In the genomic region with DNA sequence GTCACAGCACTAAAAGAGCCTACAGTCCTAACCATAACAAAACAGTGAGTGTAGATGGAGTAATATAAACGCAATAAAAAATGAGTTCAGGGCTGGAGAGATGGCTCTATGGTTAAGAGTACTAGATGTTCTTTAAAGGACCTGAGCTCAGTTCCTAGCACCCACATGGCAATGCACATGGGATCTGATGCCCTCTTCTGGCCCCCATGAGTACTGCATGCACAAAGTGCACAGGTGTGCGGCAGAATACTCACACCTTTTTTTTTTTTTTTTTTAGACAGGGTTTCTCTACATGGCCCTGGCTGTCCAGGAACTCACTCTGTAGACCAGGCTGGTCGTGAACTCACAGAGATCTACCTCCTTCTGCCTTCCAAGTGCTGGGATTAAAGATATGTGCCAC, we compare ENCODE assay signal across 33 mouse cellular contexts. TPM values are rescaled to one million over a fixed set of nuclear protein-coding genes. Genes with fewer than 3 reads are reported as not detected.
A peak's percentile ranks its signal among the peaks of the same experiment; 100 is the strongest.
DNase-seq lines count a peak whose midpoint lies in the region; ATAC-seq and TF ChIP-seq lines count a peak whose summit lies in the region.
"Had no signal": no experiment of that assay in that cellular context is flagged by ENCODE, and none has a peak within 500 bp of the region (broad histone marks: within the 10 kb centered on the region; RNA-seq: fewer than 3 reads in every experiment).

No protein-coding gene starts in this region.

- no peak overlapping the region for H3K27ac ChIP-seq in layer of hippocampus, adult 2 months
- no peak overlapping the region for H3K27ac ChIP-seq in lung, postnatal 0 days (ENCODE audit: low read length)
- no peak overlapping the region for H3K27ac ChIP-seq in ES-E14 (ENCODE audit: insufficient read depth, low read depth, low read length, poor library complexity, severe bottlenecking)
- no peak overlapping the region for H3K27ac ChIP-seq in bone marrow, adult 2 months (ENCODE audit: control insufficient read depth, insufficient read depth, low read depth, low read length, poor library complexity)
- H3K27ac ChIP-seq: embryonic facial prominence, embryonic 10.5 days; heart, adult 2 months; heart, embryonic 13.5 days; hindbrain, embryonic 13.5 days; limb, embryonic 13.5 days; lung, embryonic 15.5 days; midbrain, embryonic 13.5 days had no signal

- H3K27me3 ChIP-seq in lung, postnatal 0 days (replicated peaks; ENCODE audit: insufficient read depth, low read length) = no peaks in the 10 kb centered on the region
- H3K27me3 ChIP-seq: hindbrain, embryonic 13.5 days; limb, embryonic 13.5 days; lung, embryonic 15.5 days; midbrain, embryonic 13.5 days had no signal

- H3K4me2 ChIP-seq in lung, postnatal 0 days (replicated peaks; ENCODE audit: low read depth, low read length) = no peak overlapping the region
- H3K4me2 ChIP-seq: heart, embryonic 13.5 days; hindbrain, embryonic 13.5 days; limb, embryonic 13.5 days; lung, embryonic 15.5 days; midbrain, embryonic 13.5 days had no signal

- no peak for ATAC-seq in lung, postnatal 0 days
- no peak for ATAC-seq in megakaryocyte progenitor cell, adult 5-6 weeks (replicated peaks; ENCODE audit: poor library complexity)
- ATAC-seq: forebrain, embryonic 16.5 days; inflammation-experienced regulatory T-cells, adult 6 months; midbrain, embryonic 13.5 days had no signal

- H3K4me1 ChIP-seq in lung, postnatal 0 days (ENCODE audit: insufficient read depth, low read depth, low read length) = no peaks in the 10 kb centered on the region
- peaks cover 0 to 5% of the 10 kb centered on the region in 2 experiments; a peak in 1 of 4 replicates for H3K4me1 ChIP-seq in ES-E14 (ENCODE audit: control insufficient read depth in 2 of 2, insufficient read depth in 2 of 2, low read length in 2 of 2, poor library complexity in 1 of 2)
- no peaks in the 10 kb centered on the region for H3K4me1 ChIP-seq in bone marrow, adult 2 months (ENCODE audit: control insufficient read depth, insufficient read depth, low read length)
- H3K4me1 ChIP-seq: heart, embryonic 13.5 days; lung, embryonic 15.5 days had no signal

- H3K9ac ChIP-seq in lung, postnatal 0 days (replicated peaks; ENCODE audit: low read depth) = no peak overlapping the region
- H3K9ac ChIP-seq in ES-E14 (ENCODE audit: insufficient read depth, low read depth, low read length, poor library complexity, severe bottlenecking) = no peak overlapping the region
- H3K9ac ChIP-seq: heart, embryonic 13.5 days; hindbrain, embryonic 13.5 days; limb, embryonic 13.5 days; lung, embryonic 15.5 days; midbrain, embryonic 13.5 days had no signal

- H3K9me3 ChIP-seq in lung, postnatal 0 days (ENCODE audit: low read length) = no peaks in the 10 kb centered on the region
- no peaks in the 10 kb centered on the region for H3K9me3 ChIP-seq in ES-E14 (ENCODE audit: control insufficient read depth, insufficient read depth, low read depth, low read length)
- H3K9me3 ChIP-seq: embryonic facial prominence, embryonic 10.5 days; heart, embryonic 13.5 days; hindbrain, embryonic 13.5 days; limb, embryonic 13.5 days; lung, embryonic 15.5 days; midbrain, embryonic 13.5 days had no signal

- in situ Hi-C loops in ES-E14 (cut with MboI; ENCODE audit: low sequenced_read_pairs in 2 of 2, unreplicated experiment in 2 of 2) = no loop called here

- no peaks in the 10 kb centered on the region for H3K36me3 ChIP-seq in lung, postnatal 0 days (ENCODE audit: insufficient read depth, low read length)
- H3K36me3 ChIP-seq in ES-E14 (ENCODE audit: control insufficient read depth, insufficient read depth, low read length, poor library complexity, severe bottlenecking) = no peaks in the 10 kb centered on the region
- H3K36me3 ChIP-seq: embryonic facial prominence, embryonic 10.5 days; heart, embryonic 13.5 days; hindbrain, embryonic 13.5 days; limb, embryonic 13.5 days; lung, embryonic 15.5 days; midbrain, embryonic 13.5 days had no signal

- TF ChIP-seq CTCF in layer of hippocampus, adult 2 months (conservative IDR thresholded peaks at IDR 0.05) = peak; percentile 45
- peak; percentile 32; the same call in 1 of the 2 replicates for TF ChIP-seq CTCF in lung, postnatal 0 days (IDR thresholded peaks at IDR 0.05)
- TF ChIP-seq CTCF in bone marrow, adult 2 months (IDR thresholded peaks at IDR 0.05; ENCODE audit: control insufficient read depth, insufficient read depth, low read length) = peak; percentile 14; the same call in 1 of the 2 replicates

- WGBS in lung, postnatal 0 days = 88% methylated on average over 3 of the region's 3 CpGs
- WGBS in bone marrow, adult 2 months = 81% methylated on average over 3 of the region's 3 CpGs

- no peak for TF ChIP-seq POLR2A in bone marrow, adult 2 months (IDR thresholded peaks at IDR 0.05; ENCODE audit: borderline replicate concordance, control insufficient read depth, low read depth, low read length)

- no peak for TF ChIP-seq EP300 in lung, postnatal 0 days (IDR thresholded peaks at IDR 0.05)

- no peak overlapping the region for H3K4me3 ChIP-seq in layer of hippocampus, adult 2 months
- no peak overlapping the region for H3K4me3 ChIP-seq in lung, postnatal 0 days (ENCODE audit: low read depth, low read length)
- no peak overlapping the region for H3K4me3 ChIP-seq in ES-E14 (ENCODE audit: insufficient read depth in 1 of 2, low read depth in 1 of 2, low read length in 2 of 2, poor library complexity in 1 of 2, severe bottlenecking in 1 of 2)
- no peak overlapping the region for H3K4me3 ChIP-seq in bone marrow, adult 2 months (replicated peaks; ENCODE audit: control insufficient read depth, low read depth, low read length)
- H3K4me3 ChIP-seq: embryonic facial prominence, embryonic 10.5 days; heart, adult 2 months; heart, embryonic 13.5 days; hindbrain, embryonic 13.5 days; limb, embryonic 13.5 days; lung, embryonic 15.5 days; midbrain, embryonic 13.5 days had no signal

- no peak for DNase-seq in layer of hippocampus, adult 2 months (ENCODE audit: low spot score in 2 of 2)
- no peak for DNase-seq in layer of hippocampus, postnatal 25 days (ENCODE audit: extremely low spot score in 1 of 2, low spot score in 1 of 2)
- DNase-seq in lung, postnatal 0 days (ENCODE audit: low spot score) = no peak
- no peak for DNase-seq in lung, adult 18-20 months
- peak; percentile 24 for DNase-seq in ES-E14 (ENCODE audit: low read depth, low spot score)
- DNase-seq in Muller cell, postnatal 12 days (ENCODE audit: inconsistent ontology term) = no peak
- DNase-seq: adrenal gland, postnatal 14 days; B cell, adult 2 months; cerebellum, adult 9-11 months; gastrocnemius, postnatal 25 days; heart, adult 2 months; kidney, adult 8-10 months had no signal

TF ChIP-seq in ES-E14, 5 proteins besides CTCF, POLR2A, EP300 and RAD21:
- TF ChIP-seq HCFC1 (IDR thresholded peaks at IDR 0.05; ENCODE audit: borderline replicate concordance, insufficient read depth, low read length) = no peak
- no peak for TF ChIP-seq CHD2 (IDR thresholded peaks at IDR 0.05; ENCODE audit: low read depth, low read length)
- TF ChIP-seq ZNF384 (IDR thresholded peaks at IDR 0.05; ENCODE audit: low read depth, low read length) = peak; percentile 87
- no peak for TF ChIP-seq ZC3H11A (IDR thresholded peaks at IDR 0.05; ENCODE audit: borderline replicate concordance, low read depth, low read length)
- no peak for TF ChIP-seq MAFK (IDR thresholded peaks at IDR 0.05; ENCODE audit: insufficient read depth, low read depth, low read length)

RNA-seq across cellular contexts. Expression of a gene that starts 11.5 kb away (rescaled TPM):
- total RNA-seq in layer of hippocampus, adult 2 months (2021) = not detected
- total RNA-seq in layer of hippocampus, postnatal 25 days (2021) = not detected
- not detected in 2 replicates for polyA plus RNA-seq in lung, postnatal 0 days (2015; fragmentation: Nextera tagmentation; extraction: Ambion mirVana)
- total RNA-seq in ES-E14 (2012; rRNA removed) = 0.09 TPM in 1 of 2 replicates, not detected in the other
- polyA plus RNA-seq in bone marrow, adult 2 months (2011; ENCODE audit: insufficient read depth, insufficient read length, low replicate concordance, missing spikeins) = not detected in 2 replicates
- not detected in 2 replicates for total RNA-seq in megakaryocyte progenitor cell, adult 5-6 weeks (2015)
- not detected in 2 replicates for total RNA-seq in megakaryocyte progenitor cell, adult 5-6 weeks (2017)
- total RNA-seq: adrenal gland, postnatal 14 days; gastrocnemius, postnatal 25 days; heart, adult 2 months; heart, postnatal 25 days; layer of hippocampus, adult 8-10 months; left cerebral cortex, adult 18-20 months; left cerebral cortex, postnatal 25 days; monocyte, adult 5-6 weeks; neutrophil, adult 5-6 weeks had no signal
- polyA plus RNA-seq: brain, embryonic 14.5 days; cortical plate, adult 2 months; embryonic facial prominence, embryonic 10.5 days; forebrain, embryonic 16.5 days; heart, adult 2 months; heart, embryonic 13.5 days; hindbrain, embryonic 13.5 days; inflammation-experienced regulatory T-cells, adult 6 months; limb, embryonic 13.5 days; lung, embryonic 15.5 days; midbrain, embryonic 13.5 days; small intestine, adult 2 months; stomach, embryonic 16.5 days had no signal

RNA-seq across cellular contexts. Expression of a gene that starts 39.4 kb away (rescaled TPM):
- total RNA-seq in layer of hippocampus, adult 2 months (2021) = under 1 TPM; 0.10 TPM
- total RNA-seq in layer of hippocampus, postnatal 25 days (2021) = under 1 TPM; 0.17 to 0.23 TPM
- polyA plus RNA-seq in lung, postnatal 0 days (2015; fragmentation: Nextera tagmentation; extraction: Ambion mirVana) = 0.38 and 0.51 TPM in 2 replicates
- 1.6 and 2.9 TPM in 2 replicates for total RNA-seq in ES-E14 (2012; rRNA removed)
- polyA plus RNA-seq in bone marrow, adult 2 months (2011; ENCODE audit: insufficient read depth, insufficient read length, low replicate concordance, missing spikeins) = not detected in 2 replicates
- total RNA-seq in megakaryocyte progenitor cell, adult 5-6 weeks (2015) = not detected in 2 replicates
- total RNA-seq in megakaryocyte progenitor cell, adult 5-6 weeks (2017) = 0.12 and 0.14 TPM in 2 replicates
- total RNA-seq: CH12.LX; heart, adult 2 months; heart, postnatal 25 days; monocyte, adult 5-6 weeks had no signal
- polyA plus RNA-seq: inflammation-experienced regulatory T-cells, adult 6 months had no signal

RNA-seq across cellular contexts. Expression of a gene that starts 57.3 kb away (rescaled TPM):
- total RNA-seq in layer of hippocampus, adult 2 months (2021) = 10 to 100 TPM; 58.9 to 59.7 TPM
- total RNA-seq in layer of hippocampus, postnatal 25 days (2021) = 10 to 100 TPM; 72.3 to 77.3 TPM
- 5.0 and 5.7 TPM in 2 replicates for polyA plus RNA-seq in lung, postnatal 0 days (2015; fragmentation: Nextera tagmentation; extraction: Ambion mirVana)
- 223 and 321 TPM in 2 replicates for total RNA-seq in ES-E14 (2012; rRNA removed)
- polyA plus RNA-seq in bone marrow, adult 2 months (2011; ENCODE audit: insufficient read depth, insufficient read length, low replicate concordance, missing spikeins) = 11.9 and 23.8 TPM in 2 replicates
- total RNA-seq in megakaryocyte progenitor cell, adult 5-6 weeks (2015) = 15.9 and 17.4 TPM in 2 replicates
- total RNA-seq in megakaryocyte progenitor cell, adult 5-6 weeks (2017) = 9.8 and 11.0 TPM in 2 replicates
